Mouse (Mus musculus): ENCODE data around the gene Gsta2. TPM values are rescaled to one million over a fixed set of nuclear protein-coding genes. Genes with fewer than 3 reads are reported as not detected.
"Not testable (repeated sequence)": the region's sequence is repeated elsewhere in the genome, so short reads cannot be mapped to it uniquely, and the experiment has no call there.

Gene Gsta2
- polyA plus RNA-seq, 1 experiment from 2014 or later: not detected

- 77% methylated on average over 3 of the region's 4 CpGs for WGBS
- H3K9ac ChIP-seq (ENCODE audit: low read depth, low read length); H3K4me2 ChIP-seq (replicated peaks; ENCODE audit: low read depth, low read length); H3K27ac ChIP-seq (ENCODE audit: low read depth, low read length); H3K36me3 ChIP-seq (ENCODE audit: control insufficient read depth, insufficient read depth, low read length); H3K4me3 ChIP-seq (ENCODE audit: low read depth, low read length); H3K27me3 ChIP-seq (ENCODE audit: control insufficient read depth, insufficient read depth, low read length); H3K4me1 ChIP-seq (replicated peaks; ENCODE audit: control insufficient read depth, insufficient read depth, low read length); H3K9me3 ChIP-seq (ENCODE audit: control insufficient read depth, low read length); DNase-seq (ENCODE audit: low spot score); ATAC-seq (ENCODE audit: low FRiP score): not testable (repeated sequence)
Observed at GRCm38 (mm10) chr9:78345235-78345634, 10.4 kb downstream of the Gsta2 start.

- not testable (repeated sequence) for H3K27me3 ChIP-seq (ENCODE audit: control insufficient read depth, insufficient read depth, low read length); H3K27ac ChIP-seq (ENCODE audit: low read depth, low read length); H3K4me2 ChIP-seq (replicated peaks; ENCODE audit: low read depth, low read length); DNase-seq (ENCODE audit: low spot score); ATAC-seq (ENCODE audit: low FRiP score); H3K9me3 ChIP-seq (ENCODE audit: control insufficient read depth, low read length); H3K4me3 ChIP-seq (ENCODE audit: low read depth, low read length); H3K4me1 ChIP-seq (replicated peaks; ENCODE audit: control insufficient read depth, insufficient read depth, low read length); H3K36me3 ChIP-seq (ENCODE audit: control insufficient read depth, insufficient read depth, low read length); H3K9ac ChIP-seq (ENCODE audit: low read depth, low read length)
- WGBS: 88% methylated on average over 9 of the region's 9 CpGs
Observed at GRCm38 (mm10) chr9:78343055-78343454, 12.5 kb downstream of the Gsta2 start.

GRCm38 (mm10) chr9:78342494-78342893 is 13.1 kb downstream of the Gsta2 start:
- H3K9ac ChIP-seq (ENCODE audit: low read depth, low read length); ATAC-seq (ENCODE audit: low FRiP score); DNase-seq (ENCODE audit: low spot score); H3K36me3 ChIP-seq (ENCODE audit: control insufficient read depth, insufficient read depth, low read length); H3K4me2 ChIP-seq (replicated peaks; ENCODE audit: low read depth, low read length); H3K27me3 ChIP-seq (ENCODE audit: control insufficient read depth, insufficient read depth, low read length); H3K4me3 ChIP-seq (ENCODE audit: low read depth, low read length); H3K9me3 ChIP-seq (ENCODE audit: control insufficient read depth, low read length); H3K4me1 ChIP-seq (replicated peaks; ENCODE audit: control insufficient read depth, insufficient read depth, low read length); H3K27ac ChIP-seq (ENCODE audit: low read depth, low read length): not testable (repeated sequence)
- WGBS: 89% methylated on average over 4 of the region's 4 CpGs

- not testable (repeated sequence) for ATAC-seq (ENCODE audit: low FRiP score); H3K4me2 ChIP-seq (replicated peaks; ENCODE audit: low read depth, low read length); H3K9ac ChIP-seq (ENCODE audit: low read depth, low read length)
Observed at GRCm38 (mm10) chr9:78340324-78340723, 15.3 kb downstream of the Gsta2 start.

GRCm38 (mm10) chr9:78337050-78337449 is 18.5 kb downstream of the Gsta2 start:
- H3K4me2 ChIP-seq (replicated peaks; ENCODE audit: low read depth, low read length); H3K4me3 ChIP-seq (ENCODE audit: low read depth, low read length); H3K9me3 ChIP-seq (ENCODE audit: control insufficient read depth, low read length); DNase-seq (ENCODE audit: low spot score); H3K27ac ChIP-seq (ENCODE audit: low read depth, low read length); H3K9ac ChIP-seq (ENCODE audit: low read depth, low read length); H3K27me3 ChIP-seq (ENCODE audit: control insufficient read depth, insufficient read depth, low read length); H3K4me1 ChIP-seq (replicated peaks; ENCODE audit: control insufficient read depth, insufficient read depth, low read length); ATAC-seq (ENCODE audit: low FRiP score); H3K36me3 ChIP-seq (ENCODE audit: control insufficient read depth, insufficient read depth, low read length): not testable (repeated sequence)

More at GRCm38 (mm10) chr9:78340324-78340723, 15.3 kb downstream of the Gsta2 start:
- H3K27me3 ChIP-seq (ENCODE audit: control insufficient read depth, insufficient read depth, low read length); H3K27ac ChIP-seq (ENCODE audit: low read depth, low read length); H3K9me3 ChIP-seq (ENCODE audit: control insufficient read depth, low read length); H3K36me3 ChIP-seq (ENCODE audit: control insufficient read depth, insufficient read depth, low read length); H3K4me1 ChIP-seq (replicated peaks; ENCODE audit: control insufficient read depth, insufficient read depth, low read length); H3K4me3 ChIP-seq (ENCODE audit: low read depth, low read length): not testable (repeated sequence)
- peak; percentile 77 for DNase-seq (ENCODE audit: low spot score)
- 24% methylated on average over 8 of the region's 8 CpGs for WGBS

GRCm38 (mm10) chr9:78327289-78327688 is 28.3 kb downstream of the Gsta2 start, which contains the start of gene Omt2b:
Gene Omt2b (plus strand): TSS chr9:78327589.
- H3K4me3 ChIP-seq (ENCODE audit: low read depth, low read length); H3K4me1 ChIP-seq (replicated peaks; ENCODE audit: control insufficient read depth, insufficient read depth, low read length); H3K9me3 ChIP-seq (ENCODE audit: control insufficient read depth, low read length); DNase-seq (ENCODE audit: low spot score); H3K27ac ChIP-seq (ENCODE audit: low read depth, low read length); H3K4me2 ChIP-seq (replicated peaks; ENCODE audit: low read depth, low read length); H3K9ac ChIP-seq (ENCODE audit: low read depth, low read length); ATAC-seq (ENCODE audit: low FRiP score); H3K36me3 ChIP-seq (ENCODE audit: control insufficient read depth, insufficient read depth, low read length); H3K27me3 ChIP-seq (ENCODE audit: control insufficient read depth, insufficient read depth, low read length): not testable (repeated sequence)
- WGBS: 92% methylated on average over 1 of the region's 1 CpGs

- WGBS: 41% methylated on average over 1 of the region's 1 CpGs
- no peaks in the 10 kb centered on the region for H3K27me3 ChIP-seq (ENCODE audit: control insufficient read depth, insufficient read depth, low read length)
- H3K36me3 ChIP-seq (ENCODE audit: control insufficient read depth, insufficient read depth, low read length): no peaks in the 10 kb centered on the region
- H3K4me2 ChIP-seq (replicated peaks; ENCODE audit: low read depth, low read length): no peak overlapping the region
- DNase-seq (ENCODE audit: low spot score) (peak; percentile 15), ATAC-seq (ENCODE audit: low FRiP score) (no peak)
- H3K27ac ChIP-seq (ENCODE audit: low read depth, low read length): no peak overlapping the region
- H3K9me3 ChIP-seq (ENCODE audit: control insufficient read depth, low read length): no peaks in the 10 kb centered on the region
- H3K4me3 ChIP-seq (ENCODE audit: low read depth, low read length): no peak overlapping the region
- H3K4me1 ChIP-seq (replicated peaks; ENCODE audit: control insufficient read depth, insufficient read depth, low read length): no peaks in the 10 kb centered on the region
- H3K9ac ChIP-seq (ENCODE audit: low read depth, low read length): no peak overlapping the region
Observed at GRCm38 (mm10) chr9:78319499-78319898, 36.1 kb downstream of the Gsta2 start.

GRCm38 (mm10) chr9:78314696-78315095 is 40.9 kb downstream of the Gsta2 start, which contains the start of gene Omt2a:
Gene Omt2a (minus strand): TSS chr9:78314796.
- Histone ChIP-seq H3K27ac (ENCODE audit: low read depth, low read length) (no peak within 1 kb of the TSS), H3K9me3 (ENCODE audit: control insufficient read depth, low read length) (no peaks in the 10 kb centered on the region), H3K9ac (ENCODE audit: low read depth, low read length) (no peak within 1 kb of the TSS), H3K4me3 (ENCODE audit: low read depth, low read length) (no peak within 1 kb of the TSS), H3K4me2 (replicated peaks; ENCODE audit: low read depth, low read length) (no peak within 1 kb of the TSS), H3K4me1 (replicated peaks; ENCODE audit: control insufficient read depth, insufficient read depth, low read length) (no peaks in the 10 kb centered on the region), H3K27me3 (ENCODE audit: control insufficient read depth, insufficient read depth, low read length) (no peaks in the 10 kb centered on the region), H3K36me3 (ENCODE audit: control insufficient read depth, insufficient read depth, low read length) (no peaks in the 10 kb centered on the region)
- no peak for ATAC-seq (ENCODE audit: low FRiP score)
- DNase-seq (ENCODE audit: low spot score): no peak
- WGBS: 84% methylated on average over 2 of the region's 2 CpGs

- H3K27ac ChIP-seq (ENCODE audit: low read depth, low read length); ATAC-seq (ENCODE audit: low FRiP score); H3K9ac ChIP-seq (ENCODE audit: low read depth, low read length); H3K4me1 ChIP-seq (replicated peaks; ENCODE audit: control insufficient read depth, insufficient read depth, low read length); H3K36me3 ChIP-seq (ENCODE audit: control insufficient read depth, insufficient read depth, low read length); H3K4me3 ChIP-seq (ENCODE audit: low read depth, low read length); H3K27me3 ChIP-seq (ENCODE audit: control insufficient read depth, insufficient read depth, low read length); DNase-seq (ENCODE audit: low spot score); H3K9me3 ChIP-seq (ENCODE audit: control insufficient read depth, low read length); H3K4me2 ChIP-seq (replicated peaks; ENCODE audit: low read depth, low read length): not testable (repeated sequence)
- 91% methylated on average over 3 of the region's 3 CpGs for WGBS
Observed at GRCm38 (mm10) chr9:78308122-78308521, 47.5 kb downstream of the Gsta2 start.

All from hindbrain, embryonic 11.5 days (tissue).